Mouse (Mus musculus) heart, embryonic 15.5 days (tissue): ENCODE measurements at regions not wholly inside any gene's neighbourhood (a gene's known extent, or its start where the extent isn't known, plus 50 kb on each side); places are given as distances from the start of the nearest gene placed in this dataset.
A peak's percentile ranks its signal among the peaks of the same experiment; 100 is the strongest.

Experiments used
- ATAC-seq: fragments of 200-750 bp; cut with Nextera tagmentation; replicated peaks from 2 replicates; pipeline ENCODE4 v1.8.0; 2017; ENCODE audit warnings: low read depth, moderate TSS enrichment; ENCODE audit not compliant: insufficient number of reproducible peaks, insufficient read depth, low FRiP score
- H3K27ac ChIP-seq: fragments of 300-500 bp; sonication (generic); 2 replicates; pipeline ENCODE4 v1.5.1; 2015; ENCODE audit warnings: mild to moderate bottlenecking, inconsistent platforms
- H3K27me3 ChIP-seq: fragments of 300-500 bp; sonication (generic); 2 replicates; pipeline ENCODE4 v1.6.1; 2015; ENCODE audit warnings: inconsistent platforms
- H3K36me3 ChIP-seq: fragments of 300-500 bp; sonication (generic); 2 replicates; pipeline ENCODE4 v1.6.1; 2015; ENCODE audit warnings: mild to moderate bottlenecking, inconsistent platforms
- H3K4me1 ChIP-seq: fragments of 300-500 bp; sonication (generic); replicated peaks from 2 replicates; pipeline ENCODE4 v1.6.1; 2015; ENCODE audit warnings: inconsistent platforms
- H3K4me2 ChIP-seq: fragments of 300-500 bp; sonication (generic); 2 replicates; pipeline ENCODE4 v1.6.1; 2015; ENCODE audit warnings: inconsistent platforms, mild to moderate bottlenecking, moderate library complexity
- H3K4me3 ChIP-seq: fragments of 300-500 bp; sonication (generic); 2 replicates; pipeline ENCODE4 v1.5.1; 2015; ENCODE audit warnings: mild to moderate bottlenecking, inconsistent platforms
- H3K9ac ChIP-seq: fragments of 300-500 bp; sonication (generic); 2 replicates; pipeline ENCODE4 v1.6.1; 2015; ENCODE audit warnings: mild to moderate bottlenecking, inconsistent platforms
- H3K9me3 ChIP-seq: fragments of 300-500 bp; sonication (generic); replicated peaks from 2 replicates; pipeline ENCODE4 v1.6.1; 2016; ENCODE audit warnings: inconsistent platforms
- WGBS: fragments of 180-500 bp; shearing (Covaris S2); methylation state at CpG from one replicate; pipeline ENCODE4 v1.1.7; 2015; ENCODE audit warnings: mixed read lengths; 5-methylcytosine and 5-hydroxymethylcytosine counted together

- H3K27ac ChIP-seq, result no peak overlapping the region
Measured at GRCm38 (mm10) chr3:51075219-51075920, 148.9 kb upstream of the Noct start.

GRCm38 (mm10) chr3:51078459-51078858, 145.8 kb upstream of the Noct start:
- WGBS, result 55% methylated on average over 4 of the region's 4 CpGs
- no peaks in the 10 kb centered on the region for H3K9me3 ChIP-seq
- no peak for ATAC-seq
- no peak overlapping the region for H3K27ac ChIP-seq
- H3K9ac ChIP-seq, result no peak overlapping the region
- H3K27me3 ChIP-seq, result no peaks in the 10 kb centered on the region
- H3K36me3 ChIP-seq, result no peaks in the 10 kb centered on the region
- H3K4me1 ChIP-seq, result 0 out of 2 replicates have a peak, but pooled peaks cover 6% of the 10 kb centered on the region
- H3K4me3 ChIP-seq, result no peak overlapping the region
- no peak overlapping the region for H3K4me2 ChIP-seq

More at GRCm38 (mm10) chr3:51075219-51075920, 148.9 kb upstream of the Noct start:
- ATAC-seq, result no peak
- Histone ChIP-seq H3K27me3 (no peaks in the 10 kb centered on the region), H3K9ac (no peak overlapping the region), H3K9me3 (no peaks in the 10 kb centered on the region), H3K36me3 (no peaks in the 10 kb centered on the region), H3K4me1 (peaks cover 6% of the 10 kb centered on the region; the same call in 1 of the 2 replicates), H3K4me2 (no peak overlapping the region), H3K4me3 (no peak overlapping the region)
- 60% methylated on average over 10 of the region's 10 CpGs for WGBS

- Histone ChIP-seq H3K4me2 (no peak overlapping the region), H3K36me3 (no peaks in the 10 kb centered on the region), H3K27me3 (no peaks in the 10 kb centered on the region), H3K4me3 (no peak overlapping the region), H3K4me1 (no peaks in the 10 kb centered on the region), H3K9ac (no peak overlapping the region), H3K27ac (no peak overlapping the region), H3K9me3 (no peaks in the 10 kb centered on the region)
- 19% methylated on average over 3 of the region's 3 CpGs for WGBS
- ATAC-seq, result no peak
Measured at GRCm38 (mm10) chr3:51080415-51080814, 143.8 kb upstream of the Noct start.

GRCm38 (mm10) chr3:51080855-51081254, 143.4 kb upstream of the Noct start:
- Histone ChIP-seq H3K4me1 (no peaks in the 10 kb centered on the region), H3K9ac (no peak overlapping the region), H3K36me3 (no peaks in the 10 kb centered on the region), H3K4me3 (no peak overlapping the region), H3K4me2 (no peak overlapping the region), H3K27me3 (no peaks in the 10 kb centered on the region), H3K27ac (no peak overlapping the region), H3K9me3 (no peaks in the 10 kb centered on the region)
- WGBS, result 61% methylated on average over 7 of the region's 7 CpGs
- ATAC-seq, result no peak

- Histone ChIP-seq H3K27ac (no peak overlapping the region), H3K36me3 (no peaks in the 10 kb centered on the region), H3K9ac (no peak overlapping the region), H3K4me2 (no peak overlapping the region), H3K27me3 (no peaks in the 10 kb centered on the region), H3K9me3 (no peaks in the 10 kb centered on the region), H3K4me3 (no peak overlapping the region), H3K4me1 (peaks cover 4% of the 10 kb centered on the region)
- no peak for ATAC-seq
- 71% methylated on average over 11 of the region's 11 CpGs for WGBS
Measured at GRCm38 (mm10) chr3:51082831-51083575, 141.2 kb upstream of the Noct start.

- H3K4me3 ChIP-seq, result no peak overlapping the region
- no peak overlapping the region for H3K27ac ChIP-seq
- 74% methylated on average over 7 of the region's 7 CpGs for WGBS
- H3K4me2 ChIP-seq, result no peak overlapping the region
- H3K36me3 ChIP-seq, result no peaks in the 10 kb centered on the region
- no peak for ATAC-seq
- H3K9me3 ChIP-seq, result no peaks in the 10 kb centered on the region
- no peaks in the 10 kb centered on the region for H3K27me3 ChIP-seq
- H3K4me1 ChIP-seq, result peaks cover 4% of the 10 kb centered on the region
- no peak overlapping the region for H3K9ac ChIP-seq
Measured at GRCm38 (mm10) chr3:51083583-51083982, 140.7 kb upstream of the Noct start.

- Histone ChIP-seq H3K36me3 (no peaks in the 10 kb centered on the region), H3K4me2 (no peak overlapping the region), H3K4me3 (no peak overlapping the region), H3K9me3 (no peaks in the 10 kb centered on the region), H3K4me1 (peaks cover 4% of the 10 kb centered on the region), H3K27me3 (no peaks in the 10 kb centered on the region), H3K27ac (0 out of 2 replicates have a peak overlapping the region, but pooled peaks have one; percentile 37), H3K9ac (no peak overlapping the region)
- 36% methylated on average over 10 of the region's 10 CpGs for WGBS
- no peak for ATAC-seq
Measured at GRCm38 (mm10) chr3:51086441-51086849, 137.8 kb upstream of the Noct start.

- H3K9me3 ChIP-seq, result no peaks in the 10 kb centered on the region
- no peaks in the 10 kb centered on the region for H3K36me3 ChIP-seq
- H3K4me2 ChIP-seq, result no peak overlapping the region
- H3K4me3 ChIP-seq, result no peak overlapping the region
- H3K27ac ChIP-seq, result no peak overlapping the region
- no peaks in the 10 kb centered on the region for H3K27me3 ChIP-seq
- peaks cover 4% of the 10 kb centered on the region for H3K4me1 ChIP-seq
- H3K9ac ChIP-seq, result no peak overlapping the region
- 82% methylated on average over 4 of the region's 4 CpGs for WGBS
- ATAC-seq, result no peak
Measured at GRCm38 (mm10) chr3:51087076-51087475, 137.2 kb upstream of the Noct start.

- Histone ChIP-seq H3K27ac (no peak overlapping the region), H3K36me3 (no peaks in the 10 kb centered on the region), H3K27me3 (no peaks in the 10 kb centered on the region), H3K4me2 (no peak overlapping the region), H3K9ac (no peak overlapping the region), H3K4me3 (no peak overlapping the region), H3K4me1 (peaks cover 4% of the 10 kb centered on the region), H3K9me3 (no peaks in the 10 kb centered on the region)
- ATAC-seq, result no peak
- WGBS, result 71% methylated on average over 10 of the region's 10 CpGs
Measured at GRCm38 (mm10) chr3:51089036-51089669, 135.1 kb upstream of the Noct start.

GRCm38 (mm10) chr3:51091478-51091877, 132.8 kb upstream of the Noct start:
- H3K4me1 ChIP-seq, result peaks cover 1% of the 10 kb centered on the region
- WGBS, result 74% methylated on average over 4 of the region's 4 CpGs
- no peaks in the 10 kb centered on the region for H3K27me3 ChIP-seq
- no peaks in the 10 kb centered on the region for H3K36me3 ChIP-seq
- H3K27ac ChIP-seq, result no peak overlapping the region
- no peak overlapping the region for H3K4me2 ChIP-seq
- no peak overlapping the region for H3K4me3 ChIP-seq
- H3K9ac ChIP-seq, result no peak overlapping the region
- H3K9me3 ChIP-seq, result no peaks in the 10 kb centered on the region
- ATAC-seq, result no peak

- 56% methylated on average over 12 of the region's 12 CpGs for WGBS
- Histone ChIP-seq H3K4me3 (no peak overlapping the region), H3K27ac (no peak overlapping the region), H3K9ac (no peak overlapping the region), H3K4me2 (no peak overlapping the region), H3K9me3 (no peaks in the 10 kb centered on the region), H3K4me1 (no peaks in the 10 kb centered on the region), H3K36me3 (no peaks in the 10 kb centered on the region), H3K27me3 (no peaks in the 10 kb centered on the region)
- ATAC-seq, result no peak
Measured at GRCm38 (mm10) chr3:51092079-51093028, 131.9 kb upstream of the Noct start.
